Mouse (Mus musculus): ENCODE measurements around the gene Wdr20. TPM values are rescaled to one million over a fixed set of nuclear protein-coding genes. Genes with fewer than 3 reads are reported as not detected.

The Wdr20 gene
- polyA plus RNA-seq, 2 experiments from 2014 or later: 30.2 to 34.0 TPM

Other genes starting within 250 kb of the Wdr20 start
- gene Dync1h1, start 136.5 kb upstream of the Wdr20 start, polyA plus RNA-seq (2017; shearing (Covaris generic)): 10 to 100 TPM; 39.7 to 41.0 TPM
- gene 1700001K19Rik, start 55.3 kb upstream of the Wdr20 start, polyA plus RNA-seq (2017; shearing (Covaris generic)): under 1 TPM in 1 of 2 experiments, not detected in 1; 0.70 TPM
- 100 to 1,000 TPM; 140 to 181 TPM for gene Hsp90aa1, start 35.2 kb upstream of the Wdr20 start, polyA plus RNA-seq (2017; shearing (Covaris generic))
- gene Mok, start 103.0 kb downstream of the Wdr20 start, polyA plus RNA-seq (2017; shearing (Covaris generic)): under 1 TPM; 0.24 to 0.63 TPM
- 1 to 10 TPM; 2.4 to 2.8 TPM for gene Zfp839, start 112.3 kb downstream of the Wdr20 start, polyA plus RNA-seq (2017; shearing (Covaris generic))
- 10 to 100 TPM; 37.3 to 44.2 TPM for gene Cinp, start 151.2 kb downstream of the Wdr20 start, polyA plus RNA-seq (2017; shearing (Covaris generic))
- gene Tecpr2, start 151.3 kb downstream of the Wdr20 start, polyA plus RNA-seq (2017; shearing (Covaris generic)): 1 to 10 TPM; 1.3 to 1.6 TPM
- 1 to 10 TPM in 1 of 2 experiments, under 1 TPM in 1; 0.32 to 1.2 TPM for gene Ankrd9, start 241.1 kb downstream of the Wdr20 start, polyA plus RNA-seq (2017; shearing (Covaris generic))

Measured in CD4-positive, CD25-positive, alpha-beta regulatory T cell, adult 4 months (primary cell).